Mouse (Mus musculus) c-Kit-positive CD71-positive TER-119-negative erythroid progenitor cells, embryonic 14.5 days (primary cell): ENCODE measurements around the gene Mknk1.
A peak's percentile ranks its signal among the peaks of the same experiment; 100 is the strongest.

ENCODE experiments used
- DNase-seq: peaks from one replicate; pipeline ENCODE4 v3.0.0-alpha.2; 2013; ENCODE audit warnings: low read depth

Gene Mknk1

GRCm38 (mm10) chr4:115894281-115894680 is 55.3 kb downstream of the Mknk1 start:
- no peak for DNase-seq

GRCm38 (mm10) chr4:115897901-115898631 is 59.1 kb downstream of the Mknk1 start:
- DNase-seq: no peak

- peak; percentile 46 for DNase-seq
Measured at GRCm38 (mm10) chr4:115902816-115903215, 63.8 kb downstream of the Mknk1 start.

DNA sequence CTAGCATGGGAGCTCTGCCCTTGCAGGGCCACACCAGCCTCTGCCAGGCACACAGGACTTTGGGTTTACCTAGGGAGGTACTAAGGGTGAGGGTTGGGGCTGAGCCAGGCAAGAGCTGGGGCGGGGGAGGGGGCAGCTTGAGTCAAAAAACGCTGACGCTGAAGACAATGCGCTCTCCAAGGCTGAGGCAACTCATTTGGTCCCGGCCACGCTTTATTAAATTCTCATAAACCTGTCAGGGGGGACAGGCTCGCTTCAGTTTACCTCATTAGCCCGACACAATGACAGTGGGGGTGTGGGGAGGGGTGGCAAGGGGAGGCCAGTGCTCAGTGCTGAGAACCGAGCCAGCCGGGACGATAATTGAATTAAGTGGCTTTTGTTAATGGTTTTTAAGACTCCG is 65.4 kb downstream of the Mknk1 start:
- DNase-seq: no peak

- DNase-seq: no peak
Measured at GRCm38 (mm10) chr4:115905701-115906100, 66.7 kb downstream of the Mknk1 start.

- DNase-seq: no peak
Measured at GRCm38 (mm10) chr4:115906791-115907190, 67.8 kb downstream of the Mknk1 start.

DNA sequence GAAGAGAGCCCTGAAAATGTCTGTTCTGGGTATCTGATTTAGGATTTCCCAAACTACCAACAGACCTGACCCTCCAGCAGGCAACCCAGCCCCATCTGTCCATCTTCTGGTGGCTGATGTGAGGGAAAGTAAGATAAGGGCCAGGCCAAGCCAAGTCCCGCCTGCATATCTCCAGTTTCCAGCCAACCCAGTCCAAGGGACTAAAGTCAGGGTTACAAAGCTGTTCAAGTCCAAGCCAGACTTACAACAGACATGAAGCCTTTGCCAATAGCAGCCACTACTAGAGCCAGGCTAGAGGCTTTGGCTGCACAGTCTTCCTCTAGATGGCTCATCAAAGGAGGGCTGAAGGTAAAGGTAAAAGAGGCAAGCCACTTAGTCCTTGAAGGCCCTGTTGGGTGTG is 69.0 kb downstream of the Mknk1 start:
- no peak for DNase-seq

- DNase-seq: no peak
Measured at GRCm38 (mm10) chr4:115908641-115909040, 69.6 kb downstream of the Mknk1 start.

- DNase-seq: no peak
Measured at GRCm38 (mm10) chr4:115911586-115911985, 72.6 kb downstream of the Mknk1 start.

DNA sequence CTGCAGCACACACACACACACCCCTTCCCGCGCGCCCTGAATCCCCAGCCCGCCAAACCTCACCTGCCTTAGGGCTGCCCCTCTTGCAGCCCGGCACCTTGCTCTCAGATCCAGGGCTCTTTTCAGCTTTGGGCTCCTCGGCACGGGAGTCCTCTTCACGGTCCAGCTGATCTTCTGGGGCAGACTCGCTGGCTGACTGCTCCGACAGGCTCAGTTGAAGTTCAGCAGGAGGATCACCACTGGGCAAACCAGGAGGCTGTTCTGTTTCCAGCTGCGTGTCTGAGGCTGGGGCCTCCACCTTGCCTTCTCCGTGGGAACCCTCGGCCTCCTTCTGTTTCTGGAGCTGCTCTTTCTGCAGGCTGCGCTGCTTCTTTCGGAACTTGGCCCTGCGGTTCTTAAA is 80.9 kb downstream of the Mknk1 start:
- DNase-seq: no peak

DNA sequence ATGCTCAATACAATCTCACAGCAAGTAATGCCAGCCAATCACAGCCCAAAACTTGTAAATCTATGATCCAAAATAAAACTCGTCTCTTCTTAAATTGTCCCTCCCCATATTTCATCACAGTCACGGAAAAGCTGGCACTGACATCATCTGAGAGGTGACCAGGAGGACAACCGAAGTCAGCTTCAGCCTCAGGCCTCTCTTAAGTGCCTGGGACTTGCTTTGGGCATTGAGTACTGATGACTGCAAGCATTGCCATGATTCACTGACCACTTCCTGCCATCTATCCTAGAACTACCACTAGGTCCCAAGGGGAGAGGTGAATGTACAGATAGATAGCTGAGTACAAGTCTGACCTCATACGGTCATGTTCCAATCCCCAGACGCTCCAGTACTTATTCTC is 83.7 kb downstream of the Mknk1 start:
- DNase-seq: no peak

DNA sequence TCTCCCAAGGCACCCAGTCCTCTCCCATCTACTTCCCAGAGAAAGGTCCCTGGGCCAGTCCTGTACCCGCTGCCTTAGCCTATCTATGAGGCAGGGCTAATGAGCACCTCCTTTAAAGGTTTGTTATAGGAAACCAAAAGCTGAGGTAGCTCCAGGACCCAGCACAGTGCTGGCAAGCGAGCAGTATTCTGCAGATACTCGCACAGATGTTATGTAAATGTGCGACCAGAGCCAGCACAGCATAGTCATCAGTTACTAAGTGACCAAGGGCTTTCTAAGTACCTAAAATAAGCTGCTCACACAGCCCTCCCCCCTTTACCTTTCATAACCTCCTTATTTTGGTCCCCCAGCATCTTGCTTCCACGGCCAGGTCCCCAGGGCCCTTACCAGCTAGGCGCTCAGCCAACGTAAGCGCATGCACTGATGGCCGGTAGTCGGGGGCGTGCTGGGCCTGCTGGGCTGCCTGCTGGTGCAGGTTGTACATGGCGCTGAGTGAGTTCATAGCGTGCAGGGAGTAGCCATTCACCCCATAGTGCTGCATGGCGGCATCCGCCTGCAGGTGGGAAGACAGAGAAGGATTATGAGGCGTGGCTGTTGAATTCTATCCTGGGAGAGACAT is 84.4 kb downstream of the Mknk1 start:
- DNase-seq: no peak

GRCm38 (mm10) chr4:115927637-115928036 is 88.6 kb downstream of the Mknk1 start:
- DNase-seq: no peak
